Mouse (Mus musculus): Measurements from ENCODE around the gene Mid2.
"Not testable (repeated sequence)": the region's sequence is repeated elsewhere in the genome, so short reads cannot be mapped to it uniquely, and the experiment has no call there.

Mid2 gene

GRCm38 (mm10) chrX:140664479-140665241, at the start of gene Mid2:
TSS of gene Mid2 (plus strand) at chrX:140664599.
- in situ Hi-C loops (cut with MboI, MseI): no loop called here

GRCm38 (mm10) chrX:140624875-140625594, 39.4 kb upstream of the Mid2 start:
- in situ Hi-C loops (cut with MboI, MseI): loop anchor here in 1 of 2 experiments (10.0 kb wide), 1 partner anchor 530 kb away; no protein-coding TSS in a partner anchor

GRCm38 (mm10) chrX:140638028-140638427, 26.4 kb upstream of the Mid2 start:
- in situ Hi-C loops (cut with MboI, MseI): no loop called here

GRCm38 (mm10) chrX:140639592-140639991, 24.8 kb upstream of the Mid2 start:
- in situ Hi-C loops (cut with MboI, MseI): no loop called here

GRCm38 (mm10) chrX:140660731-140661130, 3.7 kb upstream of the Mid2 start:
- in situ Hi-C loops (cut with MboI, MseI): no loop called here

GRCm38 (mm10) chrX:140663516-140663915, 883 bp upstream of the Mid2 start:
- in situ Hi-C loops (cut with MboI, MseI): no loop called here

GRCm38 (mm10) chrX:140665242-140665810, 927 bp downstream of the Mid2 start:
- in situ Hi-C loops (cut with MboI, MseI): no loop called here

- in situ Hi-C loops (cut with MboI, MseI): no loop called here
Measured at GRCm38 (mm10) chrX:140675444-140675843, 11.0 kb downstream of the Mid2 start.

- in situ Hi-C loops (cut with MboI, MseI): no loop called here
Measured at GRCm38 (mm10) chrX:140688335-140688734, 23.9 kb downstream of the Mid2 start.

- in situ Hi-C loops (cut with MboI, MseI): not testable (repeated sequence)
Measured at GRCm38 (mm10) chrX:140697872-140698463, 33.6 kb downstream of the Mid2 start.

- in situ Hi-C loops (cut with MboI, MseI): loop anchor here in 1 of 2 experiments (10.0 kb wide), 1 partner anchor 1452 kb away; no protein-coding TSS in a partner anchor
Measured at GRCm38 (mm10) chrX:140703224-140703623, 38.8 kb downstream of the Mid2 start.

- in situ Hi-C loops (cut with MboI, MseI): loop anchor here in 1 of 2 experiments (10.0 kb wide), 1 partner anchor 1449 kb away; no protein-coding TSS in a partner anchor
Measured at GRCm38 (mm10) chrX:140706077-140706476, 41.7 kb downstream of the Mid2 start.

- in situ Hi-C loops (cut with MboI, MseI): loop anchor here (5.0 to 10.0 kb wide), 2 partner anchors 230 to 248 kb away; no protein-coding TSS in a partner anchor
Measured at GRCm38 (mm10) chrX:140722400-140722799, 58.0 kb downstream of the Mid2 start.

GRCm38 (mm10) chrX:140738986-140739385, 74.6 kb downstream of the Mid2 start:
- in situ Hi-C loops (cut with MboI, MseI): no loop called here

- in situ Hi-C loops (cut with MboI, MseI): no loop called here
Measured at GRCm38 (mm10) chrX:140743213-140743612, 78.8 kb downstream of the Mid2 start.

GRCm38 (mm10) chrX:140769794-140770193, 105.4 kb downstream of the Mid2 start:
- in situ Hi-C loops (cut with MboI, MseI): no loop called here

GRCm38 (mm10) chrX:140805340-140805739, 140.9 kb downstream of the Mid2 start:
- in situ Hi-C loops (cut with MboI, MseI): no loop called here

GRCm38 (mm10) chrX:140813312-140814006, 149.1 kb downstream of the Mid2 start, which contains the start of gene Tex13b:
TSS of gene Tex13b (minus strand) at chrX:140813433.
- in situ Hi-C loops (cut with MboI, MseI): no loop called here

Data from T-helper 17 cell (primary cell).